Mouse (Mus musculus) liver, adult 2 months (tissue): ENCODE measurements at regions not wholly inside any gene's neighbourhood (a gene's known extent, or its start where the extent isn't known, plus 50 kb on each side); places are given as distances from the start of the nearest gene placed in this dataset.

Experiments
- CTCF ChIP-seq: fragments of 200-500 bp; IDR thresholded peaks from 2 replicates; pipeline ENCODE4 v1.5.1; 2011; ENCODE audit warnings: low read depth, low read length, control low read depth
- POLR2A ChIP-seq: fragments of 200-500 bp; IDR thresholded peaks from 2 replicates; pipeline ENCODE4 v1.6.1; 2011; ENCODE audit warnings: low read length, control low read depth; ENCODE audit not compliant: insufficient read depth; ENCODE audit errors: extremely low read depth

DNA sequence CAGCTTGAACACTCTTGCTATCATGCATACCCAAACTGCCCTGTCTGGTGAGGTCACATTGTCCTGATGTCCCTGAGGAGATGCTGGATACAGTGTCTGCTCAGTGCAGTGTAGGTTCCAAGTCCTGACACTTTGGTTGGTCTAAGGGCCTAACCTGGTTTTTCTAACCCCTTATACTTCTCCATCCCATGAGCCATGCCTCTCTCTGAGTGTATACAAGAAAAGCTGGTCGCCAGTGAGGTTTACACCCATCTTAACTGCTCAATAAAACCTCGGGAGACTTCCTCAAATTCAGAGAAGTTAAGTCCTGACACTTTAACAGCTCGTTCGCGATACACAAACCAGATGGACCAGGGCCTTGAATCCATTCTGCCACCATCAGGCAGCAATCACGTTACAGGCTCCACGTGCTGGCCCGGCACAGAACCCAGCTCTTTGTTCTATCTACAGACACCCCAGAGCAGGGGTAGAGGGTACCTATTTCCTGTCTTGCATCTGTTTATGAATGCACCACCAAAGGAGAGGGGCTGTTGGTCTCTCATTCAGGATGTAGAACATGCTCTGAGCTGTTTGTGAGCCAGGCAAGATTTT is 320.0 kb upstream of the Tbx3 start:
- TF ChIP-seq CTCF = no peak
- TF ChIP-seq POLR2A = no peak
